Mouse (Mus musculus) neural tube, embryonic 14.5 days (tissue): ENCODE measurements around the gene Olfr1289. TPM values are rescaled to one million over a fixed set of nuclear protein-coding genes. Genes with fewer than 3 reads are reported as not detected.

Experiments used
- ATAC-seq: fragments of 200-750 bp; cut with Nextera tagmentation; 2 replicates; pipeline ENCODE4 v1.8.0; 2017; ENCODE audit warnings: low read depth, mild to moderate bottlenecking, moderate TSS enrichment, moderate library complexity
- H3K27ac ChIP-seq: fragments of 300-500 bp; sonication (generic); 2 replicates; pipeline ENCODE4 v1.5.1; 2014; ENCODE audit warnings: low read depth, mild to moderate bottlenecking, control low read depth, low read length, moderate library complexity, mixed read lengths
- H3K27me3 ChIP-seq: fragments of 300-500 bp; sonication (generic); 2 replicates; pipeline ENCODE4 v1.6.1; 2014; ENCODE audit warnings: low read length; ENCODE audit not compliant: control insufficient read depth, insufficient read depth
- H3K36me3 ChIP-seq: fragments of 300-500 bp; sonication (generic); 2 replicates; pipeline ENCODE4 v1.6.1; 2014; ENCODE audit warnings: low read length, mixed read lengths; ENCODE audit not compliant: control insufficient read depth, insufficient read depth
- H3K4me1 ChIP-seq: fragments of 300-500 bp; sonication (generic); 2 replicates; pipeline ENCODE4 v1.6.1; 2014; ENCODE audit warnings: low read length; ENCODE audit not compliant: control insufficient read depth, insufficient read depth
- H3K4me2 ChIP-seq: fragments of 300-500 bp; sonication (generic); 2 replicates; pipeline ENCODE4 v1.6.1; 2014; ENCODE audit warnings: mild to moderate bottlenecking, low read depth, low read length, control low read depth
- H3K4me3 ChIP-seq: fragments of 300-500 bp; sonication (generic); 2 replicates; pipeline ENCODE4 v1.5.1; 2014; ENCODE audit warnings: low read depth, low read length, control low read depth, mixed read lengths
- H3K9ac ChIP-seq: fragments of 300-500 bp; sonication (generic); replicated peaks from 2 replicates; pipeline ENCODE4 v1.6.1; 2014; ENCODE audit warnings: low read depth, mild to moderate bottlenecking, control low read depth, low read length, mixed read lengths
- H3K9me3 ChIP-seq: fragments of 300-500 bp; sonication (generic); 2 replicates; pipeline ENCODE4 v1.6.1; 2016; ENCODE audit warnings: low read length; ENCODE audit not compliant: control insufficient read depth
- WGBS: fragments of 180-500 bp; shearing (Covaris S2); extraction: QIAGEN DNeasy Blood & Tissue Kit; methylation state at CpG from one replicate; pipeline ENCODE4 v1.1.7; 2014; 5-methylcytosine and 5-hydroxymethylcytosine counted together
- polyA plus RNA-seq: library from polyadenylated mRNA; unstranded; fragments of >200 nt; fragmentation: Nextera tagmentation; extraction: Ambion mirVana; gene quantifications from 2 replicates; pipeline ENCODE4 v1.2.1, GENCODE M21; 2014

Olfr1289 gene
- not detected in 2 replicates for polyA plus RNA-seq

GRCm38 (mm10) chr2:111480519-111480918 lies at the start of gene Olfr1289:
TSS of gene Olfr1289 (plus strand) at chr2:111480819.
- ATAC-seq, result no peak
- 85% methylated on average over 1 of the region's 1 CpGs for WGBS
- no peaks in the 10 kb centered on the region for H3K4me1 ChIP-seq
- no peak within 1 kb of the TSS for H3K9ac ChIP-seq
- H3K27me3 ChIP-seq, result no peaks in the 10 kb centered on the region
- H3K4me3 ChIP-seq, result no peak within 1 kb of the TSS
- no peaks in the 10 kb centered on the region for H3K9me3 ChIP-seq
- H3K36me3 ChIP-seq, result no peaks in the 10 kb centered on the region
- H3K27ac ChIP-seq, result no peak within 1 kb of the TSS
- no peak within 1 kb of the TSS for H3K4me2 ChIP-seq

GRCm38 (mm10) chr2:111448842-111449241 lies 31.8 kb upstream of the Olfr1289 start, which contains the start of gene Olfr1287:
TSS of gene Olfr1287 (plus strand) at chr2:111449142.
- H3K27me3 ChIP-seq, result no peaks in the 10 kb centered on the region
- WGBS, result 82% methylated on average over 1 of the region's 1 CpGs

GRCm38 (mm10) chr2:111473801-111474200 lies 6.8 kb upstream of the Olfr1289 start, which contains the start of gene Olfr1288:
TSS of gene Olfr1288 (plus strand) at chr2:111474101.
- Histone ChIP-seq H3K27me3 (no peaks in the 10 kb centered on the region), H3K9me3 (no peaks in the 10 kb centered on the region), H3K4me2 (no peak within 1 kb of the TSS), H3K9ac (no peak within 1 kb of the TSS), H3K27ac (no peak within 1 kb of the TSS), H3K36me3 (no peaks in the 10 kb centered on the region), H3K4me1 (no peaks in the 10 kb centered on the region), H3K4me3 (no peak within 1 kb of the TSS)
- ATAC-seq, result no peak
- WGBS, result 91% methylated on average over 1 of the region's 1 CpGs

More at GRCm38 (mm10) chr2:111448842-111449241, 31.8 kb upstream of the Olfr1289 start, which contains the start of gene Olfr1287:
- no peak within 1 kb of the TSS for H3K9ac ChIP-seq
- no peak within 1 kb of the TSS for H3K27ac ChIP-seq
- H3K4me3 ChIP-seq, result no peak within 1 kb of the TSS
- H3K4me1 ChIP-seq, result no peaks in the 10 kb centered on the region
- no peak within 1 kb of the TSS for H3K4me2 ChIP-seq
- no peaks in the 10 kb centered on the region for H3K9me3 ChIP-seq
- H3K36me3 ChIP-seq, result no peaks in the 10 kb centered on the region
- ATAC-seq, result no peak

GRCm38 (mm10) chr2:111493729-111494128 lies 13.1 kb downstream of the Olfr1289 start, which contains the start of gene Olfr1290:
TSS of gene Olfr1290 (minus strand) at chr2:111493829.
- Histone ChIP-seq H3K36me3 (no peaks in the 10 kb centered on the region), H3K4me2 (no peak within 1 kb of the TSS), H3K4me3 (no peak within 1 kb of the TSS), H3K9me3 (no peaks in the 10 kb centered on the region), H3K27ac (no peak within 1 kb of the TSS), H3K4me1 (no peaks in the 10 kb centered on the region), H3K27me3 (no peaks in the 10 kb centered on the region), H3K9ac (no peak within 1 kb of the TSS)
- no peak for ATAC-seq
- WGBS, result 85% methylated on average over 5 of the region's 5 CpGs

GRCm38 (mm10) chr2:111496880-111497279 lies 16.3 kb downstream of the Olfr1289 start, which contains the start of gene Olfr1291-ps1:
TSS of gene Olfr1291-ps1 (plus strand) at chr2:111497180.
- no peaks in the 10 kb centered on the region for H3K36me3 ChIP-seq
- no peak within 1 kb of the TSS for H3K27ac ChIP-seq
- WGBS, result 88% methylated on average over 3 of the region's 3 CpGs
- no peak within 1 kb of the TSS for H3K4me3 ChIP-seq
- no peak within 1 kb of the TSS for H3K4me2 ChIP-seq
- no peaks in the 10 kb centered on the region for H3K27me3 ChIP-seq
- no peak for ATAC-seq
- H3K9ac ChIP-seq, result no peak within 1 kb of the TSS
- no peaks in the 10 kb centered on the region for H3K4me1 ChIP-seq
- no peaks in the 10 kb centered on the region for H3K9me3 ChIP-seq

GRCm38 (mm10) chr2:111517451-111517850 lies 36.8 kb downstream of the Olfr1289 start:
- 90% methylated on average over 10 of the region's 10 CpGs for WGBS

GRCm38 (mm10) chr2:111524903-111525302 lies 44.3 kb downstream of the Olfr1289 start, which contains the start of gene Olfr1293-ps:
TSS of gene Olfr1293-ps (plus strand) at chr2:111525203.
- Histone ChIP-seq H3K4me1 (no peaks in the 10 kb centered on the region), H3K9me3 (no peaks in the 10 kb centered on the region), H3K27me3 (no peaks in the 10 kb centered on the region), H3K36me3 (no peaks in the 10 kb centered on the region), H3K27ac (no peak within 1 kb of the TSS), H3K9ac (no peak within 1 kb of the TSS), H3K4me2 (no peak within 1 kb of the TSS), H3K4me3 (no peak within 1 kb of the TSS)
- no peak for ATAC-seq
- 82% methylated on average over 1 of the region's 1 CpGs for WGBS

More at GRCm38 (mm10) chr2:111517451-111517850, 36.8 kb downstream of the Olfr1289 start:
- H3K4me1 ChIP-seq, result no peaks in the 10 kb centered on the region
- H3K4me2 ChIP-seq, result no peak overlapping the region
- H3K27ac ChIP-seq, result no peak overlapping the region
- no peaks in the 10 kb centered on the region for H3K9me3 ChIP-seq
- H3K9ac ChIP-seq, result no peak overlapping the region
- no peak for ATAC-seq
- no peaks in the 10 kb centered on the region for H3K27me3 ChIP-seq
- H3K36me3 ChIP-seq, result no peaks in the 10 kb centered on the region
- H3K4me3 ChIP-seq, result no peak overlapping the region

Other genes with a start within 250 kb of the Olfr1289 start
- gene Olfr1275, start 245.5 kb upstream of the Olfr1289 start, polyA plus RNA-seq, result not detected in 2 replicates
- gene Olfr1276, start 226.3 kb upstream of the Olfr1289 start, polyA plus RNA-seq, result not detected in 2 replicates
- gene Olfr1277, start 206.7 kb upstream of the Olfr1289 start, polyA plus RNA-seq, result not detected in 2 replicates
- gene Olfr1278, start 190.7 kb upstream of the Olfr1289 start, polyA plus RNA-seq, result not detected in 2 replicates
- not detected in 2 replicates for gene Olfr1279, start 180.2 kb upstream of the Olfr1289 start, polyA plus RNA-seq
- gene Olfr1280, start 166.8 kb upstream of the Olfr1289 start, polyA plus RNA-seq, result not detected in 2 replicates
- not detected in 2 replicates for gene Olfr1281, start 154.3 kb upstream of the Olfr1289 start, polyA plus RNA-seq
- gene Olfr1282, start 144.7 kb upstream of the Olfr1289 start, polyA plus RNA-seq, result not detected in 2 replicates
- gene Olfr1283, start 114.0 kb upstream of the Olfr1289 start, polyA plus RNA-seq, result not detected in 2 replicates
- not detected in 2 replicates for gene Olfr1284, start 105.3 kb upstream of the Olfr1289 start, polyA plus RNA-seq
- gene Olfr1286, start 57.7 kb upstream of the Olfr1289 start, polyA plus RNA-seq, result not detected in 2 replicates
- not detected in 2 replicates for gene Olfr1287, start 31.7 kb upstream of the Olfr1289 start, polyA plus RNA-seq
- not detected in 2 replicates for gene Olfr1288, start 6.7 kb upstream of the Olfr1289 start, polyA plus RNA-seq
- not detected in 2 replicates for gene Olfr1290, start 13.0 kb downstream of the Olfr1289 start, polyA plus RNA-seq
- not detected in 2 replicates for gene Olfr1291-ps1, start 16.4 kb downstream of the Olfr1289 start, polyA plus RNA-seq
- not detected in 2 replicates for gene Olfr1293-ps, start 44.4 kb downstream of the Olfr1289 start, polyA plus RNA-seq
- gene Olfr1294, start 59.5 kb downstream of the Olfr1289 start, polyA plus RNA-seq, result not detected in 2 replicates
- gene Olfr1295, start 88.9 kb downstream of the Olfr1289 start, polyA plus RNA-seq, result not detected in 2 replicates
- gene Olfr1297, start 145.7 kb downstream of the Olfr1289 start, polyA plus RNA-seq, result not detected in 2 replicates
- gene Olfr1298, start 168.4 kb downstream of the Olfr1289 start, polyA plus RNA-seq, result not detected in 2 replicates
- gene Olfr1299, start 180.6 kb downstream of the Olfr1289 start, polyA plus RNA-seq, result not detected in 2 replicates